Mouse (Mus musculus): ENCODE results near the gene Foxo1.

Gene Foxo1

GRCm38 (mm10) chr3:52342801-52343200 is 74.7 kb downstream of the Foxo1 start:
- in situ Hi-C loops (cut with MboI; ENCODE audit: low pct_unique_long_range_greater_than_20kb in 1 of 2, low sequenced_read_pairs in 2 of 2, unreplicated experiment in 1 of 2), result no loop called here

GRCm38 (mm10) chr3:52343270-52344070 is 75.3 kb downstream of the Foxo1 start:
- in situ Hi-C loops (cut with MboI; ENCODE audit: low pct_unique_long_range_greater_than_20kb in 1 of 2, low sequenced_read_pairs in 2 of 2, unreplicated experiment in 1 of 2), result no loop called here

GRCm38 (mm10) chr3:52345881-52346280 is 77.7 kb downstream of the Foxo1 start:
- in situ Hi-C loops (cut with MboI; ENCODE audit: low pct_unique_long_range_greater_than_20kb in 1 of 2, low sequenced_read_pairs in 2 of 2, unreplicated experiment in 1 of 2), result no loop called here

- in situ Hi-C loops (cut with MboI; ENCODE audit: low pct_unique_long_range_greater_than_20kb in 1 of 2, low sequenced_read_pairs in 2 of 2, unreplicated experiment in 1 of 2), result no loop called here
Observed at GRCm38 (mm10) chr3:52346986-52347710, 79.0 kb downstream of the Foxo1 start.

GRCm38 (mm10) chr3:52347980-52348622 is 80.0 kb downstream of the Foxo1 start:
- in situ Hi-C loops (cut with MboI; ENCODE audit: low pct_unique_long_range_greater_than_20kb in 1 of 2, low sequenced_read_pairs in 2 of 2, unreplicated experiment in 1 of 2), result no loop called here

- in situ Hi-C loops (cut with MboI; ENCODE audit: low pct_unique_long_range_greater_than_20kb in 1 of 2, low sequenced_read_pairs in 2 of 2, unreplicated experiment in 1 of 2), result no loop called here
Observed at GRCm38 (mm10) chr3:52350636-52351035, 82.5 kb downstream of the Foxo1 start.

GRCm38 (mm10) chr3:52351901-52352300 is 83.8 kb downstream of the Foxo1 start:
- in situ Hi-C loops (cut with MboI; ENCODE audit: low pct_unique_long_range_greater_than_20kb in 1 of 2, low sequenced_read_pairs in 2 of 2, unreplicated experiment in 1 of 2), result no loop called here

- in situ Hi-C loops (cut with MboI; ENCODE audit: low pct_unique_long_range_greater_than_20kb in 1 of 2, low sequenced_read_pairs in 2 of 2, unreplicated experiment in 1 of 2), result no loop called here
Observed at GRCm38 (mm10) chr3:52354203-52354602, 86.1 kb downstream of the Foxo1 start.

- in situ Hi-C loops (cut with MboI; ENCODE audit: low pct_unique_long_range_greater_than_20kb in 1 of 2, low sequenced_read_pairs in 2 of 2, unreplicated experiment in 1 of 2), result no loop called here
Observed at GRCm38 (mm10) chr3:52357265-52357953, 89.3 kb downstream of the Foxo1 start.

GRCm38 (mm10) chr3:52364576-52364975 is 96.4 kb downstream of the Foxo1 start:
- in situ Hi-C loops (cut with MboI; ENCODE audit: low pct_unique_long_range_greater_than_20kb in 1 of 2, low sequenced_read_pairs in 2 of 2, unreplicated experiment in 1 of 2), result no loop called here

- in situ Hi-C loops (cut with MboI; ENCODE audit: low pct_unique_long_range_greater_than_20kb in 1 of 2, low sequenced_read_pairs in 2 of 2, unreplicated experiment in 1 of 2), result no loop called here
Observed at GRCm38 (mm10) chr3:52369204-52369603, 101.1 kb downstream of the Foxo1 start.

- in situ Hi-C loops (cut with MboI; ENCODE audit: low pct_unique_long_range_greater_than_20kb in 1 of 2, low sequenced_read_pairs in 2 of 2, unreplicated experiment in 1 of 2), result no loop called here
Observed at GRCm38 (mm10) chr3:52369881-52370428, 101.8 kb downstream of the Foxo1 start.

- in situ Hi-C loops (cut with MboI; ENCODE audit: low pct_unique_long_range_greater_than_20kb in 1 of 2, low sequenced_read_pairs in 2 of 2, unreplicated experiment in 1 of 2), result no loop called here
Observed at GRCm38 (mm10) chr3:52376974-52377373, 108.8 kb downstream of the Foxo1 start.

- in situ Hi-C loops (cut with MboI; ENCODE audit: low pct_unique_long_range_greater_than_20kb in 1 of 2, low sequenced_read_pairs in 2 of 2, unreplicated experiment in 1 of 2), result no loop called here
Observed at GRCm38 (mm10) chr3:52383351-52383750, 115.2 kb downstream of the Foxo1 start.

GRCm38 (mm10) chr3:52386343-52386742 is 118.2 kb downstream of the Foxo1 start:
- in situ Hi-C loops (cut with MboI; ENCODE audit: low pct_unique_long_range_greater_than_20kb in 1 of 2, low sequenced_read_pairs in 2 of 2, unreplicated experiment in 1 of 2), result no loop called here

- in situ Hi-C loops (cut with MboI; ENCODE audit: low pct_unique_long_range_greater_than_20kb in 1 of 2, low sequenced_read_pairs in 2 of 2, unreplicated experiment in 1 of 2), result no loop called here
Observed at GRCm38 (mm10) chr3:52390321-52390720, 122.2 kb downstream of the Foxo1 start.

- in situ Hi-C loops (cut with MboI; ENCODE audit: low pct_unique_long_range_greater_than_20kb in 1 of 2, low sequenced_read_pairs in 2 of 2, unreplicated experiment in 1 of 2), result no loop called here
Observed at GRCm38 (mm10) chr3:52390766-52391665, 122.9 kb downstream of the Foxo1 start.

GRCm38 (mm10) chr3:52391897-52392296 is 123.8 kb downstream of the Foxo1 start:
- in situ Hi-C loops (cut with MboI; ENCODE audit: low pct_unique_long_range_greater_than_20kb in 1 of 2, low sequenced_read_pairs in 2 of 2, unreplicated experiment in 1 of 2), result no loop called here

Data from mouse embryonic stem cell (cell line).